Mouse (Mus musculus) stomach, embryonic 14.5 days (tissue): ENCODE measurements around the gene Grtp1. TPM values are rescaled to one million over a fixed set of nuclear protein-coding genes. Genes with fewer than 3 reads are reported as not detected.

ENCODE experiments used
- ATAC-seq: fragments of 200-750 bp; cut with Nextera tagmentation; 2 replicates; pipeline ENCODE4 v1.8.0; 2017; ENCODE audit warnings: low read depth, moderate TSS enrichment; ENCODE audit not compliant: insufficient number of reproducible peaks, insufficient read depth, low FRiP score
- H3K27ac ChIP-seq: fragments of 300-500 bp; sonication (generic); 2 replicates; pipeline ENCODE4 v1.5.1; 2014; ENCODE audit warnings: mild to moderate bottlenecking, low read length, moderate library complexity, mixed read lengths
- H3K27me3 ChIP-seq: fragments of 300-500 bp; sonication (generic); 2 replicates; pipeline ENCODE4 v1.6.1; 2014; ENCODE audit warnings: low read length, control low read depth, mixed read lengths; ENCODE audit not compliant: control insufficient read depth, insufficient read depth
- H3K36me3 ChIP-seq: fragments of 300-500 bp; sonication (generic); 2 replicates; pipeline ENCODE4 v1.6.1; 2014; ENCODE audit warnings: mild to moderate bottlenecking, control low read depth, low read length, moderate library complexity, mixed read lengths; ENCODE audit not compliant: control insufficient read depth, insufficient read depth
- H3K4me1 ChIP-seq: fragments of 300-500 bp; sonication (generic); 2 replicates; pipeline ENCODE4 v1.6.1; 2014; ENCODE audit warnings: low read length, control low read depth, mixed read lengths; ENCODE audit not compliant: control insufficient read depth, insufficient read depth
- H3K4me2 ChIP-seq: fragments of 300-500 bp; sonication (generic); replicated peaks from 2 replicates; pipeline ENCODE4 v1.6.1; 2014; ENCODE audit warnings: low read depth, low read length, control low read depth
- H3K4me3 ChIP-seq: fragments of 300-500 bp; sonication (generic); 2 replicates; pipeline ENCODE4 v1.5.1; 2014; ENCODE audit warnings: low read depth, low read length, control low read depth
- H3K9ac ChIP-seq: fragments of 300-500 bp; sonication (generic); replicated peaks from 2 replicates; pipeline ENCODE4 v1.6.1; 2014; ENCODE audit warnings: low read depth, mild to moderate bottlenecking, control low read depth, low read length, moderate library complexity, mixed read lengths
- H3K9me3 ChIP-seq: fragments of 300-500 bp; sonication (generic); 2 replicates; pipeline ENCODE4 v1.6.1; 2016; ENCODE audit warnings: low read depth, low read length, control low read depth; ENCODE audit not compliant: control insufficient read depth
- WGBS: fragments of 180-500 bp; shearing (Covaris S2); extraction: QIAGEN DNeasy Blood & Tissue Kit; methylation state at CpG from one replicate; pipeline ENCODE4 v1.1.7; 2014; 5-methylcytosine and 5-hydroxymethylcytosine counted together
- polyA plus RNA-seq: library from polyadenylated mRNA; unstranded; fragments of >200 nt; fragmentation: Nextera tagmentation; extraction: Ambion mirVana; gene quantifications from 2 replicates; pipeline ENCODE4 v1.2.1, GENCODE M21; 2014

The Grtp1 gene
- polyA plus RNA-seq, 1 experiment from 2014 or later: 27.6 TPM

DNA sequence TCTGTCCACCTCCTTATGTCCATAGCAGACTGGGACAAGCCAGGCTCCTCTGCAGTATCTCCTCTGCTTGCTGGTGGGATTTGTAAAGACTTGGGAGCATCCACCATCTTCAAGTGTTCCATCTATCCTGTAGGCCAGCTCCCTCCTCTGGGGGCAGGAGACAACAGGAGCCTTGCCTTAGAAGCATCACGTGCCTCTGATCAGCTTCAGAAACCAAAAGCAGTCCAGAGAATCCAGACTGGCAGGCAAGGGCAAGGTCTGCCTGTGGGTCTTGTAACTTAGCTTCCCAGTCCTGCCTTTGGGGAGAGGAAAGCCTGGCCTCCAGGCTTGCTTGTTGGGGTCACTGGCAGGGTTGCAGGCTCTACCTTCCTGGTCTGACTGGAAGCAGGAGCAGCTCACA, 24.8 kb downstream of the Grtp1 start:
- 94% methylated on average over 1 of the region's 1 CpGs for WGBS
- ATAC-seq: no peak
- H3K9ac ChIP-seq: no peak overlapping the region
- no peak overlapping the region for H3K4me2 ChIP-seq
- peaks cover 44% of the 10 kb centered on the region for H3K36me3 ChIP-seq
- H3K9me3 ChIP-seq: no peaks in the 10 kb centered on the region
- no peaks in the 10 kb centered on the region for H3K27me3 ChIP-seq
- H3K4me1 ChIP-seq: no peaks in the 10 kb centered on the region
- no peak overlapping the region for H3K27ac ChIP-seq
- H3K4me3 ChIP-seq: no peak overlapping the region

DNA sequence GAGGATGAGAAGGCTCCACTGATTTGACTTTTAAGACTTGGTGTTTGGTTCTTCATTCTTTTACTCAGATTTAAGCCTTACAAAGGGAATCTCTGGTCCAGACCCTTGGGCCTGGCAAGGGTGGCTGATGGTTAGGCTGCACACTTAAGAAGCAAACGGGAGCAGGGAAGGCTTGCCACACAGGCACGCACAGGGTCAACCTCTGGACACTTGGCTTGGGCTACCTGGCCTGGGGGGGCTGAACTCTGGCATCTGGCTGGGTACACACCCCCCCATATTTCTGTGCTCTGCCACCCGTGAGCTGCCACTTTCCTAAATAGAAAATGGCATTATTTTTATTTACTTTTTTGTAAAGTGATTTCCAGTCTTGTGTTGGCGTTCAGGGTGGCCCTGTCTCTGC, 25.6 kb downstream of the Grtp1 start:
- ATAC-seq: no peak
- WGBS: 87% methylated on average over 4 of the region's 4 CpGs
- Histone ChIP-seq H3K9ac (no peak overlapping the region), H3K4me3 (no peak overlapping the region), H3K9me3 (no peaks in the 10 kb centered on the region), H3K27me3 (no peaks in the 10 kb centered on the region), H3K4me2 (no peak overlapping the region), H3K4me1 (no peaks in the 10 kb centered on the region), H3K27ac (no peak overlapping the region), H3K36me3 (peaks cover 44% of the 10 kb centered on the region)

DNA sequence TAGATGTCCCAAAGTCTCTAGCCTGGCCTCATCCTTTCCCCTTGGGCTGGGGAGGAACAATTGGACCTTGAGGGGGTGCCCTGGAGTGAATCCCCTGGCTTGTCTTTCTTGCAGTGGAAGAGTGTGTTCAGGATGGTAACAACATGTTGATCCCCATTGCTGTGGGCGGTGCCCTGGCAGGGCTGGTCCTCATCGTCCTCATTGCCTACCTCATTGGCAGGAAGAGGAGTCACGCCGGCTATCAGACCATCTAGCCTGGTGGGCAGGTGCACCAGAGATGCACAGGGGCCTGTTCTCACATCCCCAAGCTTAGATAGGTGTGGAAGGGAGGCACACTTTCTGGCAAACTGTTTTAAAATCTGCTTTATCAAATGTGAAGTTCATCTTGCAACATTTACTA, 26.1 kb downstream of the Grtp1 start:
- no peaks in the 10 kb centered on the region for H3K27me3 ChIP-seq
- H3K4me3 ChIP-seq: no peak overlapping the region
- H3K4me1 ChIP-seq: no peaks in the 10 kb centered on the region
- 86% methylated on average over 4 of the region's 4 CpGs for WGBS
- no peak overlapping the region for H3K4me2 ChIP-seq
- H3K27ac ChIP-seq: no peak overlapping the region
- H3K9me3 ChIP-seq: no peaks in the 10 kb centered on the region
- no peak overlapping the region for H3K9ac ChIP-seq
- peaks cover 44% of the 10 kb centered on the region for H3K36me3 ChIP-seq
- ATAC-seq: no peak

DNA sequence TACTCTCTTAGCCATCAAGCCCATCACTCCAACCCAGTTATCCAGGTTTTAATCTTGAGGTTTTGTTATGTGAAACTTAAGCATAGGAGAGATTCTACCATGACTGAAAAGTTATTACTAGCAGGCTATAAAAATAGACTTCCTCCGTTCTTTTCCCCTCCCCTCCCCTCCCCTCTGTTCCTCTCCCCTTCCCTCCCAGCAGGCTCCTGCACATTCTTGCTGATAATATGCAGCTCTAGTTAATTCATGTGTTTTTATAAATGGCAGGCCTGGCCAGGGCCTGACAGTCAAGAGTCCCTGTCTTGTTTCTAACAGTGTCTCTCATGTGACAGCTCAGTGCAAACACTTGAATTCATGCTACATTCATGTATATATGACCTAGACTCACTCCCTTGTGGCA, 29.9 kb downstream of the Grtp1 start:
- peaks cover 54% of the 10 kb centered on the region for H3K36me3 ChIP-seq
- H3K4me1 ChIP-seq: no peaks in the 10 kb centered on the region
- no peak overlapping the region for H3K4me2 ChIP-seq
- H3K9ac ChIP-seq: no peak overlapping the region
- no peak overlapping the region for H3K4me3 ChIP-seq
- no peaks in the 10 kb centered on the region for H3K9me3 ChIP-seq
- 64% methylated on average over 1 of the region's 1 CpGs for WGBS
- ATAC-seq: no peak
- H3K27ac ChIP-seq: no peak overlapping the region
- H3K27me3 ChIP-seq: no peaks in the 10 kb centered on the region

DNA sequence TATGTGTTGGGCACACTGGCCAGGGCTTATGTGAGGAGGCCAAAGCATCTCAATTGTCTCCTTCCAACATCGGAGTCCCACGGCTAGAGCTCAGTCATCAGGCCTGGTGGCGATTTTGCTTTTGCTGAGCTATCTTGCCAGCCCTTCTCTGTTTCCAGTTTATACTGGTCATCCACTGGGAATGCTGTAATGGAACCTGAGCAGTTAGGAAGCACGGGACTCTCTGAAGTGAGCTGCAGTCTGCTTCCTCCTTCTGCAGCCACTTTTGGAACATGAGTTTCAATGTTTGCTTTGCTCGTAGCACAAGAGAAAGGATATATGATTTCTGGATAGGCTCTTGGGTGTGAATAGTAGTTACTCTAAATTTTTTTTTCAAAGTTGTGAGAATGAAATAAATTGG, 36.1 kb downstream of the Grtp1 start:
- no peak for ATAC-seq
- no peaks in the 10 kb centered on the region for H3K27me3 ChIP-seq
- H3K27ac ChIP-seq: no peak overlapping the region
- peaks cover 8% of the 10 kb centered on the region for H3K4me1 ChIP-seq
- no peaks in the 10 kb centered on the region for H3K9me3 ChIP-seq
- H3K36me3 ChIP-seq: peaks cover 23% of the 10 kb centered on the region
- no peak overlapping the region for H3K9ac ChIP-seq
- H3K4me2 ChIP-seq: no peak overlapping the region
- WGBS: 86% methylated on average over 5 of the region's 5 CpGs
- H3K4me3 ChIP-seq: no peak overlapping the region

DNA sequence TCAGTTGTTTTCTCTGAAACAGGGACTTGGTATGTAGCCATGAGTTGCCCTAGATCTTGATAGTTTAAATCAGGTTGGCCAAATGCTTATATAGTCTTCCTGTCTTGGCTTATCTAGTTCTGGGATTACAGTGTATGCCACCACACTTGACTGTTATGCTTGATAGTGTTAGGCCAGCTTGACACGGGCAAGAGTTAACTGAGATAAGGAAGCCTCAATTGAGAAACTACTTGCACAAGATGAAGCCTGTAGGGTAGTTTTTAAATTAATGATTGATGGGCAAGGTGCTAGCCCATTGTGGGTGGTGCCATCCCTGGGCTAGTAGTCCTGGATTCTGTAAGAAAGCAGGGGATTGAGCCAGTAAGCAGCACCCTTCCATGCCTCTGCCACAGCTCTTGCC, 36.9 kb downstream of the Grtp1 start:
- 82% methylated on average over 1 of the region's 1 CpGs for WGBS

DNA sequence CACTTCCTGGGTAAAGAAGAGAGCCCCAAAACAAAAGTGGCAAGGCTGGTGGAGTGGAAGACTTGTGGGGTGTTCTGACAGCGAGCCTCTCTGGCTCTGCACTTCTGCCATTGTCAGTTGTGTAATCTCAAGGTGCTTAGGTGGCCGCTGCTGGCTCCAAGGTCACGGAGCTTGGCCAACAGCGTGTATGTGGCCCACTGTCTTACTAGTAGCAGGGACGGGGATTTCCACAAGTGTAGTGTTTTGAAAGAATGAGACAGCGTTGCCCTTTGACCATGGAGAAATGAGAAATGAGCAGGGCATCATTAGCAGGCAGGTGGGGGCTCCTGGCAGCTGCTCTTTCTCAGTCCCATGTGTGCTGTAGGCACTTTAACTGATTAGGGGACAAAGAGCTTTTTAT, 38.3 kb downstream of the Grtp1 start:
- Histone ChIP-seq H3K4me1 (peaks cover 11% of the 10 kb centered on the region), H3K9ac (no peak overlapping the region), H3K27ac (no peak overlapping the region), H3K27me3 (no peaks in the 10 kb centered on the region), H3K4me3 (no peak overlapping the region), H3K36me3 (peaks cover 3% of the 10 kb centered on the region; the same call in 1 of the 2 replicates), H3K9me3 (no peaks in the 10 kb centered on the region), H3K4me2 (no peak overlapping the region)
- WGBS: 79% methylated on average over 6 of the region's 6 CpGs
- no peak for ATAC-seq

More for the DNA sequence above, 36.9 kb downstream of the Grtp1 start:
- Histone ChIP-seq H3K27ac (no peak overlapping the region), H3K9ac (no peak overlapping the region), H3K4me2 (no peak overlapping the region), H3K36me3 (peaks cover 16% of the 10 kb centered on the region), H3K27me3 (no peaks in the 10 kb centered on the region), H3K9me3 (no peaks in the 10 kb centered on the region), H3K4me3 (no peak overlapping the region), H3K4me1 (peaks cover 9% of the 10 kb centered on the region)
- no peak for ATAC-seq

DNA sequence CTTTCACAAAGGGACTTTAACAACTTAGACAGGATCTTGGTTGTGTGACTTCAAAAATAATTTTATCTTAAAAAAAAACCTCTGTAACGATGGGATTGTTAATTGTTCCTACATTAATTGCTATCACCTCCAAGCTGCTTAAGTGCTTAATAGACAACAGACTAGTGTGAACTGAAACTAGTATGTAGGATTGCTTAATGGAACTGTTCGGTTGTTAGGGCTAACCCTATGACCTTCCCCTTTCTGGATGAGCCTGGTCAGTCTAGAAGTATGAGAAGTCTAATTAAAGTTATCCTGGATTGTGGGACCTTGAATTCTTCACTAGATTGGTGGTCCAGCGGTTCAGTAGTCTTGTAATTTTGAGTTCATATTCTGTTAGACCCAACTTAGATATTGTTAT, 39.7 kb downstream of the Grtp1 start:
- no peaks in the 10 kb centered on the region for H3K27me3 ChIP-seq
- H3K9me3 ChIP-seq: no peaks in the 10 kb centered on the region
- H3K36me3 ChIP-seq: no peaks in the 10 kb centered on the region
- ATAC-seq: no peak
- 85% methylated on average over 3 of the region's 3 CpGs for WGBS
- peaks cover 11% of the 10 kb centered on the region for H3K4me1 ChIP-seq
- H3K27ac ChIP-seq: no peak overlapping the region
- H3K4me3 ChIP-seq: no peak overlapping the region
- no peak overlapping the region for H3K4me2 ChIP-seq
- H3K9ac ChIP-seq: no peak overlapping the region

DNA sequence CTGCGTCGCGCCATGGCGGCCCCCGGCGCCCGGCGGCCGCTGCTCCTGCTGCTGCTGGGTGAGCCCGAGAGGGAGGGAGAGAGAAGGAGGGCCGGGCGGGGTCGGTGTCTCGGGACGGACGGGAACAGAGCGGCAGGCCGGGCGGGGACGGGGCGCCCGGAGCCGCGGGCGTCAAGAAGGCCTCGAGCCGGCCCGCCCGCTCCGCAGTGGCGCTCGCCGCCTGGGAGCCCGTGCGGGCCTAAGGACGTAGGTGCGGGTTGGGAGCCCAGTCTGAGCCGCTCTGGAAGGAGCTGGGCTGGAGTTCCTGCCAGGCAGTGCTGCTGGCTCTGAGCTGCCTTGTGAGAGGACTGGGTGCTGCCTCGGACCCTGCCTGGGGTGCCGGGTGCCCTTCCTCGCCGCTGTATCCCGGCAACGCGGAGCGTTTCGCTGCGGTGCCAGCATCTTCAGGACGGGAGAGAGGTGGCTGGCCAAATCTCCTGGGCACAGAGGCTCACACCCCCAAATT, 41.0 kb downstream of the Grtp1 start:
- peak overlapping the region; percentile 55 for H3K27ac ChIP-seq
- peak overlapping the region; percentile 100 for H3K4me3 ChIP-seq
- H3K9ac ChIP-seq: peak overlapping the region; percentile 98
- H3K4me2 ChIP-seq: peak overlapping the region; percentile 81
- no peaks in the 10 kb centered on the region for H3K27me3 ChIP-seq
- peaks cover 11% of the 10 kb centered on the region for H3K4me1 ChIP-seq
- ATAC-seq: peak; percentile 47; the same call in 1 of the 2 replicates
- H3K9me3 ChIP-seq: no peaks in the 10 kb centered on the region
- H3K36me3 ChIP-seq: no peaks in the 10 kb centered on the region
- under 1% methylated on average over 47 of the region's 49 CpGs for WGBS
